Mouse (Mus musculus) cerebral cortex, adult 2 months (tissue): ENCODE data around the gene Pde4d.

Experiments
- WGBS: fragments of 180-500 bp; shearing (Covaris S2); methylation state at CpG from one replicate; pipeline ENCODE4 v1.1.7; 2018; 5-methylcytosine and 5-hydroxymethylcytosine counted together

Gene Pde4d

DNA sequence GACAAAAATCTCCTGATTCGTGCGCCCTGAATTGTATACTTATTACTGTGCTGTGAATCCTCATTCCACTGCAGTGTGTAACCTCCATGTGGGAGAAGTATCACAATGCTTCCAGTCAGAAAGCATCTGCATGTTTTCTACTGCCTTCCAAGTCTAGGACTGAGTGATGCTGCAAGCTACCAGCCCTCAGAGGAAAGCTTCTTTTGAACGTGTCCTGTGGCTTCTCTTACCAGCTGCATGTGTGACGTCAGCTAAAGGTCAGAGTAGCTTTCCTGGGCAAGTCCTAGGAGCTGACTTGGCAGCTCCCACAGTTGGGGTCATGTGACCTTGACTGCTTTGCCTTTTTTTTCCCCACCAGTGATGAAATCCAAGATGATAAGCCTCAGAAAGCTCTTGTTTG is 1086.9 kb downstream of the Pde4d start:
- WGBS, result 51% methylated on average over 4 of the region's 4 CpGs

DNA sequence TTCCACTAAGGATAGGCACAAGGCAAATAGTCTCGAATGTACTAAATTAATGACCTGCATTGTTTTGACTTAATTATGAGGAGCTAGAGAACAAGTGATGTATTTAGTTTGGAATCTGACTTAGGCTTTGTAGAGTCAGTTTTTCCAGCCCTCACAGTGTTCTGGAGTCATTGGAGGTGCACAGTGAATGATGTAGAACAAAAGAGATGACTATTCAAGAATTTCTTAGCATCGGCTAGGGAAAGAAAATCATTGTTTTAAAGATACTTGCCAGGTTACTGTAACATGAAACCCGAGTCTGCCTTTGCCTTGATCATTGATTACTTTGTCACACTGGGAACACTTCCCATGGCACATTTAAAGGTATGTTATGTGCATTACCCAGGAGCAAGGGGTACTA is 1089.6 kb downstream of the Pde4d start:
- WGBS, result 76% methylated on average over 3 of the region's 3 CpGs

DNA sequence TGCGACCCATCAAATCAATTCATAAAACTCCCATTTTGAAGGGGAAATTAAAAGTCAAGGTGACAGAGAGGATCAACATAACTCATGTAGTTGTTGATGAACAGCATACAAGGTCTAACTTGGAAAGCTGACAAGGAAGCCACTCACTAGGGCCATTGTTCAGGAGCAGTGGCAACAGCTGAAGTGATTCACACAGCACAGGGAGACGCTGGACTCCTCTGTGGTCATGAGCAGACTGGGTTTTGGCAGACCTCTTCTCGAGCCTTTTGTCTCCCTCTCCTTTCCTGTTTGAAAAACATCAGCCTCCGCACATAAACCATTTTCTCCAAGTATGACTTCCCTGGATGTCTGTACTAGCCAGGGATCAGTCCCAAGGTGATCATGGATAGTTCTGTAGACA is 1094.9 kb downstream of the Pde4d start:
- 71% methylated on average over 4 of the region's 4 CpGs for WGBS

DNA sequence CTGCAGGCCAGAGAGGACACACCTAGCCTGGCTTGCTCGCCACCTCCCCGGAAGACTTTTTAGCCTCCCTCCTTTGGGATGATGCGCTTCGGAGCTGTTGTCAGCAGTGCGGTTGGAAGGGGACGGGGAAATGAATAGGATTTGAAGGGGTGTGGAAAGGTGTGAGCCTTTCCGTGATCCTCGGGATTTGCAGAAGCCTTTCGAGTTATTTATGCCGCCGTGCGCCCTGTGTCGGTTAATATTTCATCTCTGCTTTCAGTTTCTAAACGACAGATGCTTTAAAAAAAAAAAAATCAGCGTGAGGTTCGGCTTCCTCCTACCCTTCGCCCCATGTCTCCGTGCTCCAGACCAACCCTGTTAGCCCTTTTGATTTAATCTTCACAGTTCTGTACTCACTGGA is 1096.6 kb downstream of the Pde4d start:
- 79% methylated on average over 18 of the region's 18 CpGs for WGBS

DNA sequence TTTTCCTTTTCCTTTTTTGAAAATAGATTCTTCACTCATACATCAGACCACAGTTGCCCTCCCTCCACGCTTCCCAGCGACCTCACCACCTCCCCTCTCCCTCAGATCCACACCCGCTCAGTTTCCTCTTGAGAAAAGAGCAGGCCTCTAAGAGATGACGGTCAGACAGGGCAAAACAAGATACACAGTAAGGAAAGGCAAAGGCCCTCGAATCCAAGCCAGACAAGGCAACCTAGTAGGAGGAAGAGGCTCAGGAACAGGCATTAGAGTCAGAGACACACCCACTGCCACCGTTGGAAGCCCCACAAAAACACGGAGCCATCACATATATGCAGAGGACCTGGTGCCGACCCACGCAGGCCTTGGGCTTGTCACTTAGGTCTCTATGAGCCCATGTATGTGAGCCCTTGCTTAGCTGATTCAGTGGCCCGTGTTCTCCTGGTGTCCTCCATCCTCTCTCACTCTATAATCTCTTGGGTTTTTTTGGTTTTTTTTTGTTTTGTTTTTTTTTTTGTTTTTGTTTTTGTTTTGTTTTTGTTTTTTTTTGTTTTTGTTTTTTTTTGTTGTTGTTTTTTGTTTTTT is 1097.3 kb downstream of the Pde4d start:
- WGBS, result 86% methylated on average over 10 of the region's 10 CpGs

DNA sequence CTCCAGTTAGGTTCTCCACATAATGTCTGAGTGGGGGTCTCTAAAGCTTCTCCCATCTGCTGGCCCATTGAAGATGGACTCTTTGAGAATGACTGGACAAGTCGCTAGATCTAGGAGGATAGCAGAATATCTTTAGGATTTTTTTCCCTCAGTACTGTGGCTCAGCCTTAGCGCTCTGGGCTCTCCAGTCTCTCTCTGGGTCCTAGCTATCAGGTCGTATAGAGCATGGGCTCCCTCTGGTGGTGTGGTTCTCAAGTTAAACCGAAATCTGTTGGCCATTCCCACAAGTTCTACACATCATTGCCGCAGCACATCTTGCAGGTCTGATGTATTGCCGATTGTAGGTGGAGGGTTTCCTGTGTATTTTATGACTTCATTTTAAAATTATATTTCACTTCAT is 1098.0 kb downstream of the Pde4d start:
- 24% methylated on average over 6 of the region's 6 CpGs for WGBS

DNA sequence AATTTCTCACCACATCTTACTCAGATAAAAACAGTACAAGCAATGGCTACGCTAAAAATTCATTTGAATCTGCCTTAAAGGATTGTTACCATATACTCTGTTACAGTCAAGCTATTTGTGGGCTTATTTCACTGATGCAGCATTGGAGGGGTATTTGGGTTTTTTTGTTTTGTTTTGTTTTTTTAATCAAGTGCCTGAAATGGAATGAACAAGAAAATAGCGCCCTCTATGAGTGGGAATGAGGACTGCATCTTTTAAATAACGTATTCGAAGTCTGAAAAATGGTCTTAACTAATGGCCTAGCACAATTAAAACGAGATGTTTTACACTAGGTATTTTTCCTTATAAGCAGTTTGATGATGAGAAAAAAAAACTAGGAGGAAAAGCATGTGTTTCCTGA is 1098.5 kb downstream of the Pde4d start:
- 66% methylated on average over 5 of the region's 5 CpGs for WGBS

DNA sequence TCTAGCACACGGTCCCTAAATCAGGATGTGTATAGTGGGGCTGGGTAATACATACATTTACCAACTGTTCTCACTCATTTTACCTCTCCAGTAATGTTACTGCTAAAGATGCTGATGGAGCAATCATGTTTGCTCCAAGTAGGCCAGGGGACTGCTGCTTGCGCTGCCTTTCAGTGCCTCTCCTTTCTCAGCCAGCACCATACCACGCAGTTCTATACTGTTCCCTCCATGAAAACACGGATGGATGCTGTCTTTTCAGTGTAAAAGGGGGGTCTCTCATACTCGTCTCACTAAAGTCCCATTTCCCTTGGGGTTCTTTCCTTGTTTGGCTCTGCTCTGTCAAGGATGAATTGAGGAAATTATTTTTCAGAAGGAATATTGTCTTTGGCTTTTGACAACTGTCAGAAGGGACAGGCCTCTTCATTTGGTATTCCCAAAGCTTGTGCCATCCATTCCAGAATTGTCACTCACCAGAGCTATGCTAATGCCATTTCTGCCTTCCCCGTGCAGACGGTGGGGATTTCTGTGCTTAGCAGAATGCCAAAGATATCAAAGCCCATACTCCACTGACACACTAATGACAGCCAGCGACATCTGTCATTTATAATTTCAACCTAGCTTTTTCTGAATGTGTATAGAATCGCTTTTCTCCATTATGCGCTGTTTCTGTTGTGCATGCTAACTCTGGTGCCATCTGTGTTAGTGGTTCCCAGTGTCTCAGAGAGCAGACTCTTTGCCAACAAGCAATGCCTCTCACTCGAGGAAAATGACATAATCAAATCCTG is 1099.2 kb downstream of the Pde4d start:
- 55% methylated on average over 11 of the region's 11 CpGs for WGBS

DNA sequence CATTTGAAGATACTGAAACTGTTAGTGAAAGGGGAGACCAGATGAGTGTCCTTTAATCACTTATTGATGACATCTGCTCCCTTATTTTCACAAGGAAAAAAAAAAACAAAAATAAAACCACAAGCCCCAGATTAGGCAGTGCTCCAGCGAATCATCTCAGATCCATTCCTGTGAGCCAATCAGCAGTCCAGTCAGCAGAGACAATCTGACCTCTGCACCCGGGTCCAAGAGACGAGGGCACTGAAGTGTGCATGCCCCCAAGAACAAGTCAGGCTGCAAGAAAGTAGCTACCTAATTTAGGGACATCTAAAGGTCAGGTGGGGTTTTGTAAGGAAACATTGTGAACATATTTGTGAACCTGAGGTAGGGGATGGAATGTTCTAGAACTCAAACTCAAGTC is 1102.1 kb downstream of the Pde4d start:
- 84% methylated on average over 3 of the region's 3 CpGs for WGBS

DNA sequence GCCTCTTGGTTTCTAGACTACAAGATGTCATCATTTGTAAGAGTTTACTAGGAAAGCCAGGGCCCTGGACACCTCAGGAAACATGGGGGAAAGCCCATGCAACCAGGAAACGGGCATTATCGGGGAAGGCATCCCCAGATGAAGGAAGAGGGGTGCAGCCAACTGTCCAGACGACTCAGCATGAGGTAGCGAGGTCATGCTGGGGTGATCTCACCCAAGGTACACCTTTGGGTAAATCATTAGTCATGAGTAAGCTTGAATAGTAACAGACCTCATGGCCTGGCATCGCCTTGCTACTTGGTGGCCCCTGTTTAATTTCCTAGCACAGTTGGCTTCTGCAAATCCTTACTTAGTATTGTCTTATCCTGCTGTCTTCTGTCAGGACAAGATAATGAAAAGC is 1105.8 kb downstream of the Pde4d start:
- 89% methylated on average over 5 of the region's 5 CpGs for WGBS

DNA sequence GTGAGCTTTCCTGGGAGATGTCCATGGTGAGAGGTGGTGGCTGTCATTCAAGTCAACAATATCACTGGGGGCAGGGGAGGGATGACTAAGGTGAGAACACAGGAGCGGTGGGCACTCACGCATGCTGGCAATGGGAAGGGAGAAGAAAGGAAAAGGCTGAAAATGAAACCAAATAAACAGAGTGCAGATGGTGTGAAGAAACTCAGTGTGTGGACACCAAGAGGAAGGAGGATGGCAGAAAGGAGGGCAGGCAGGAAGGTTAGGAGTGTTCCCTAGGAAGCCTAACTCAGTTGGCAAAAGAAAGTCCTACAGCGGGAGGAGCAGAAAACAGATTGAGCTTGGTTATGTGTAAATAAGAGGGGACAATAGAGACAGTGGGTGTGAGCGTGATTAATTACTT is 1107.1 kb downstream of the Pde4d start:
- WGBS, result 78% methylated on average over 4 of the region's 4 CpGs

DNA sequence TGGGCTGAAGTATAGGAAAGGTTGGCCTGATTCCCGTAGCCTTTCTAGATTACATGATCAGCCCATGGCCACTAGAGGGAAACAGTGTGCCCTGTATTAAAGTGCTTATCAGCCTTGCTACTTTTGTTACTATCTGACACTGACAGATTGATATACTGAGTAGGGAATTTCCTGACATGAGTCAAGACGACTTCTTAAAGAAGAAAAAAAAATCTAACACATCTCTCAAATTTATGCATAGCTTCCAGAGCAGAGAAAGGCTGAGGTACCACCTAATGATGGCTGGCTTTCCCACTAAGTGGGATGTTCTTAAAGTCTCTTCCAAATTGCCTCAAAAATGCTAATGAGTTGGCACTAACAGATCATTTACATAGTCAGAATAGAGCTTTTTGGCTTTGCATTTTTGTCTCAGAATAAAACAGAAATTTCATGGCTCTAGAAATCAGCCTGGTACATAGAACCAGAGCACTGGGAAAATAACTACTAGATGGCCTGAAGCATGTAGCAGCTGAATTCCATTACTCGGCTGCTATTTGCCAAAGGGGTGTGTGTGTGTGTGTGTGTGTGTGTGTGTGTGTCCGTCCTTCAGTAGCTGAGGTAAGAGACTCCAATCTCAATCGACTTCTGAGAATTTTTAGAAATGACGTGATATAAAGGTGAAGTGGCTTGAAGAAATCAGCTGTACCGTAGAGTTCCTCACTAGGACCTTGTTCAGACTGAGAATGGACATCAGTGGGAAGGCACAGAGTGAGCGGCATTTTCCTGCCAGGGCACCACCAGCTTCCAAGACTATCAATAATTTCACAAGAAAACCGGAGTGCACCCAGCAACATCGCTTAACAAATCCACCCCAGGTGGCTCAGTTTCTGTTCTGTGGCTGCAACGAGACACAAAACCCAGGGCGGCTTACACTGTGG is 1108.9 kb downstream of the Pde4d start:
- 43% methylated on average over 12 of the region's 12 CpGs for WGBS

DNA sequence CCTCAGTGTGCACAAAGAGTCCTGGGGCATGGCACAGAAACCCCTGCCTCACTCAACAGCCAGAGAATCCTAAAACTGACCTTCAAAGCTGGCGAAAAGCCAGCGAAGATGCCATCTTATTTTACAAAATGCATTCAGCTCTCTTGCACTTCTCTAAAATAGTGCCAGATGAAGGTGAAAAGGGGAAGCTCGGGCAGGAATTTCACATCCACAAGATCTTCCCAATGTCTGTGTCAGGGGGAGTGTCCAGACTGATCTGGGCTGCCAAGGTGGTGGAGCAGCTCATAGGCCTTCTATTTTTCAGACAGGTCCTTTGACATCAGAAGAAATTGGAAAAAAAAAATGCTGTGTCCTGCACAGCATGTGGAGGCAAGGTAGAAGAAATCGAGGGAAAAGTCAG is 1110.5 kb downstream of the Pde4d start:
- WGBS, result 83% methylated on average over 4 of the region's 4 CpGs

DNA sequence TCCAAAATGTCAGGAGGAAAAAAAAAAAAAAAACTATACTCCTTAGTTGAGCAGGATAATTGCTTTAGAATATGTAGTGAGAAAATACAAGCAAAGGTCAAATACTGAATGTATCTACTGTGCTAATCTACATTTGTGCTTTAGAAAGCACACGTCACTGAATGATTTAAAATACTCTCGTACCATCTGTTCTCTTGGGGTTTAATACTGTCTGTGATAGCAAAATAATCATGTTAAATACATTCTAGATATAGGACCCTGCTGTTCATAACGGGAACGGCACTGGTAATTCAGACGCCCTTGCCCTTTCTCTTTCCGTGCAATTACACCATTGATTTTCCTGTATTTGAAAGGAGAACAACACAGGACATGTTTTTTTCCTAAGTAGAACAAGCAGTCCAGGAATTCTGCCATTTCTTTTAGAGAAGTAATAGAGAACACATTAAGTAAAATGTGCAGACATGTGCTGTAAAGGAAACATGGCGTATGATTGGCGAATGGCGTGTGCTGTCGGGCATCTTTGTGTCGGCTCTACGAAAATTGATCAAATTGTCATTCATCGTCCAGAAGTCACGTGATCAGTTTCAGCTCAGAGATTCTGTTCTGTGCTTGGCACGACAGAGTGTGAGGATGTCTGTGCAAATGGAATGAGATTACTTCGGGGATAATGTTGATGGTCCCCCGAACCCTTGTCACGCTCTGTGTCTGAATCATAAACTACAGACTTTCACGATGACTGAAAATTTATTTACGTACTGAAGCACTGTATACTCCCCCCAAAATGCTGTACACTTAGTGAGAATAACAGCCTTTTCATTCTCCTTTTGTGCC is 1119.1 kb downstream of the Pde4d start:
- 51% methylated on average over 20 of the region's 20 CpGs for WGBS

DNA sequence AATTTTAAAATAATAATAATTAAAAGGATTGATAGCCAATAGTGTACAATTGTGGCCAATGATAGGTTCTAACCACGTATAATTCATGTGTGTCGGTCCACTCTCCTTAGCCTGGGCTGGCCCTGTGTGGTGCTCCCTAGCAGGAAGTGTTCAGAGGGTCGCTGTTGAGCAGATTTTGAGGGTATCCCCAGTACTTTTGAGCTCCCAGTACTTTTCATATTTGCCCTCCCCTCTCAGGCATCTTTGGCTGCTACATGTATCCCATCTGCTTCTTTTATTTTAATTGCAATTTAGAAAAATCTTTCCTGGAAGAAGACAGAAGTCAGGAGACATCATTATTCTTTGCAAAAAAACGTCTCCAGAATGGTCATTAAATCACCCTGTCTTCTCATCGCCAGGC is 1119.7 kb downstream of the Pde4d start:
- 51% methylated on average over 5 of the region's 5 CpGs for WGBS

DNA sequence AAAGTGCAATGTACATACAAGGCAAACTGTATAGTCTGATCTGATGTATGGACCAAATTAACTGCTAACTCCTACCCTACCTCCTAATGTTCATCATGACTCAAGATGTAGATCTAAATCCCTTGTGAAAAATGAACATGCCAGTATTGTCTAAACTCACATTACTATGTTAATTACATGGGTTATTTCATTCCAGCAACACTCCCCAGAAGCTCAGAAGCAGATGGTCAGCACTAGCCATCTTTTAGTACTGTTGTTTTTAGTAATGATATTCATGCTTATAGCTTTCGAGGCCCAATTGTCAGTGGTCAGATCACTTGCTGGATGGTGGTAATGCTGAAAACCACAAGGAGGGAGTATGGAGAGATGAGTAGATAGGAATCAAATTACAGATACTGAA is 1127.0 kb downstream of the Pde4d start:
- WGBS, result 65% methylated on average over 1 of the region's 1 CpGs

DNA sequence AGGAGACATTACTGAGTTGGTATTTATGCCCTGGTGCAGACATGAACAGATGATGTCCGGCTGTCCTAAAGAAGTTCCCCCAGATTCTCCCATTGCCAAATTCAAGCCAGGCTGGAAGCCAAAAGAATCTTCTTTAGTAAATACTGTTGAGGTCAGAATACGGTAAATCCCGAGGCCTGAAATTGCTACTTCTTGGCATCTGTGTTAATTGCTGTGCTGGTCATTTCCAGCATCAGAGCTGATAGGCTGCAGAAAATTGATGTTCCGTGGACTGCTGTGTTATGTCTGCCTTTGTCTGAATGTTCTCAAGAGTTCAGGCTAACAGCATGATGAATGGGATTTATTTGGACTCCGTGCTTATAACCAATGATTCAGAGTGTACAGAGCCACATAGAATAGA is 1127.7 kb downstream of the Pde4d start:
- 67% methylated on average over 5 of the region's 5 CpGs for WGBS

DNA sequence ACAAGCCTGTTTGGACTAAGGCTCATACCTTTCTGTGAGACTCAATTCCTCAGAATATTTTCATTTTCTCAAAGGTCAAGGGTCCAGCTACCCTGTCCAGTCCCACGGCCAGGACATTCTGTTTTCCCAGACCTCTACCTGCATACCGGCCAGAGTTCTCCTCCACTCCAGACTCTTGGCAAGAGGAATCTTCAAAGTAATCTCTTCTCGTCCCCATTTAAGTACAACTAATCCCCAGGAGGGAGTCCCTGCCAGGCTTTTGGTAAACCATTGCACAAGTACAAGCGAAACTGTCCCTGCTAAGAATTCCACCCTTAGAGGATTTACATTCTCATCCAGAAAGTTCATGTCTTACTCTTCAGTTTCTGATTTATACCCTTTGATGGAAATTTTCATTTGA is 1128.2 kb downstream of the Pde4d start:
- WGBS, result 84% methylated on average over 4 of the region's 4 CpGs

DNA sequence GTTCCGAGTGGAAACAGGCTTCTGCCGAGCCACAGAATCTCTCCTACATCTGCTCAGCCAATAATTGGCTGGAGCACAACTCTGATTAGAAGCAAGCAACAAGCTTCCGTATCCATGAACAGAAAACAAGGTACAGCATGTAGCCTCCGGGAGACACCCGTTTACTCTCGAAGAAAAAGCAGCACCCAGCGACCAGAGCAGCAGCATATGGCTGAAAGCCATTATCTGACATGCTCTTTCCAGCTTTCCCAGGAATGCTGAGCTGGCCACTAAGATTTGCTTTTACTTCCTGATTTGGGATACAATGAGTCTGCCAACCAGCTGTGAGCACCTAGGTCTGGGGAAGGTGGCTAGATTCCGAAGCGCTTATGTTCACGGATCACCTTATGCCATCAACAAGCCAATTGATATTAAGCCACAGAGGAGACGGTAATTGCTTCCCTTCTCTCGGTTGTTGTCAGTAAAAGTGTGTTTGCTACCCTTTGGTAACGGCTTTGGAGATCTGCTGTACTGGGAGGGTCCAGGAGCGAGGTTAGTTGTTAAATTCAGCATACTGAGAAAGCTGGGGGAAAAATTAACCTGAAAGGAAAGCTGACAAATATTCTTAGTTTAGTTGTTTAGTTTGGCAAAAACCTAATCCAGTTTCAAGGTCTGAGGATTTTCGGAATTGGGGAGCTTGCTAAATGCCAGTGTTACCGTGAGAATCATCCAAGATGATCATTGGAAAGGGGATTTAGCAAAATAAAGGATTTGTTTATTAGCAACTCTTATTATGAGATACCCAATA is 1131.7 kb downstream of the Pde4d start:
- WGBS, result 63% methylated on average over 16 of the region's 16 CpGs

DNA sequence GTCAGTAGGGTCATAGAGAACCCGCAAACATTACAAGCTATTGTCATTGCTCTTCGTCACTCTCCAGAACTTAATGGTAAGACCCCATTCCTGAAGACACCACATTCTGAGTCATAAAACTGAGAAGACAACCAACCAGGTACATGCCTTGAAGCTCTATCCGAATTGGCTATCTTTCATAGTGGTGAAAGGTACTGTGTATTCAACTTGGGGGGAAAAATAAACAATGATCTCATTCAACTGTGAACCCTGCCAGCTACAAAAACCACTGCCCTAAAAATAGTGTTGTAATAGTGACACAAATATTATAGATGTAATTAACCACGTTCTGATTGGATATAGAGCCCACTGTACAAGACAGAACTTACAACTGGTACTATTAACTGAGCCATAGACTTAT is 1140.3 kb downstream of the Pde4d start:
- 81% methylated on average over 4 of the region's 4 CpGs for WGBS

DNA sequence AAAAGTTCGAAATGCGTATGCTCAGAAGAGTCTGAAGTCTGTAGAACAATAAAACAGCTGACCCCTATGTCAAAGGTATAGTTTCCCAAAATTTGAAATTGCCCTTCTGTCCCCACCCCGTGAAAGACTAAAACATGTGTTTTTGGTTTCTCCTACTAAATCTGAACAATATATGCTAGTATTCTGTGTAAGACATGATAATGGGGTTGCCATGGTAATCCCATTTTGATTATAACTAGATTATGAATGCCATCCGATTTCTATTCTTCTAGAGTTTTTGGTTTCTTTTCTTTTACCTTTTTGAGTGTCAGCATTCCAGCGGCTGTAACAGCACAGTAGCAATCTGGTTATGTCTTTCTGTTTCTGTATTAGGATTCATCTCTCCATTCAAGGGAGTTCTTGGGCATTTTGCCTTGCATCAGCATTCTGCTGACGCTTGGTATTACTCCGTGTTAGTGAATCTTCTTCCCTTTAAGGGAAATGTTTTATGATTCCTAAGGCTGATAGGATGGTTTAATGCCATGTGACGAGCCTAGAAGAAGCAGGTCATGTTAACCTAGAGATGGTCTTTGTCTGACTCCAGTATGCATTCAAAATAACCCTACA is 1142.5 kb downstream of the Pde4d start:
- WGBS, result 69% methylated on average over 8 of the region's 8 CpGs
